Mouse (Mus musculus) lung, embryonic 15.5 days (tissue): ENCODE measurements around the gene Pom121. TPM values are rescaled to one million over a fixed set of nuclear protein-coding genes. Genes with fewer than 3 reads are reported as not detected.

Source experiments
- ATAC-seq: fragments of 200-750 bp; cut with Nextera tagmentation; 2 replicates; pipeline ENCODE4 v1.8.0; 2017; ENCODE audit warnings: moderate number of reproducible peaks, borderline replicate concordance; ENCODE audit not compliant: low FRiP score, low TSS enrichment; ENCODE audit errors: extremely low read depth
- H3K27ac ChIP-seq: fragments of 300-500 bp; sonication (generic); 2 replicates; pipeline ENCODE4 v1.5.1; 2015; ENCODE audit warnings: moderate library complexity, mild to moderate bottlenecking, inconsistent platforms
- H3K27me3 ChIP-seq: fragments of 300-500 bp; sonication (generic); 2 replicates; pipeline ENCODE4 v1.6.1; 2015; ENCODE audit warnings: inconsistent platforms
- H3K36me3 ChIP-seq: fragments of 300-500 bp; sonication (generic); 2 replicates; pipeline ENCODE4 v1.6.1; 2015; ENCODE audit warnings: inconsistent platforms
- H3K4me1 ChIP-seq: fragments of 300-500 bp; sonication (generic); 2 replicates; pipeline ENCODE4 v1.6.1; 2015; ENCODE audit warnings: inconsistent platforms
- H3K4me2 ChIP-seq: fragments of 300-500 bp; sonication (generic); 2 replicates; pipeline ENCODE4 v1.6.1; 2015; ENCODE audit warnings: inconsistent platforms, mild to moderate bottlenecking, moderate library complexity
- H3K4me3 ChIP-seq: fragments of 300-500 bp; sonication (generic); 2 replicates; pipeline ENCODE4 v1.5.1; 2015; ENCODE audit warnings: mild to moderate bottlenecking, inconsistent platforms
- H3K9ac ChIP-seq: fragments of 300-500 bp; sonication (generic); 2 replicates; pipeline ENCODE4 v1.6.1; 2015; ENCODE audit warnings: inconsistent platforms
- H3K9me3 ChIP-seq: fragments of 300-500 bp; sonication (generic); 2 replicates; pipeline ENCODE4 v1.6.1; 2016; ENCODE audit warnings: inconsistent platforms
- WGBS: fragments of 180-500 bp; shearing (Covaris S2); methylation state at CpG from one replicate; pipeline ENCODE4 v1.1.7; 2015; 5-methylcytosine and 5-hydroxymethylcytosine counted together
- polyA plus RNA-seq: library from polyadenylated mRNA; unstranded; fragments of >200 nt; fragmentation: Nextera tagmentation; extraction: Ambion mirVana; gene quantifications from 2 replicates; pipeline ENCODE4 v1.2.1, GENCODE M21; 2015

The Pom121 gene
- polyA plus RNA-seq, 1 experiment from 2014 or later, result 12.8 TPM

GRCm38 (mm10) chr5:135367841-135368240, 26.5 kb downstream of the Pom121 start:
- no peak overlapping the region for H3K4me3 ChIP-seq
- no peak for ATAC-seq
- no peaks in the 10 kb centered on the region for H3K27me3 ChIP-seq
- no peak overlapping the region for H3K4me2 ChIP-seq
- H3K36me3 ChIP-seq, result peaks cover 12% of the 10 kb centered on the region; the same call in 1 of the 2 replicates
- WGBS, result 49% methylated on average over 6 of the region's 6 CpGs
- no peak overlapping the region for H3K27ac ChIP-seq
- H3K4me1 ChIP-seq, result peaks cover 15% of the 10 kb centered on the region
- no peaks in the 10 kb centered on the region for H3K9me3 ChIP-seq
- H3K9ac ChIP-seq, result no peak overlapping the region

GRCm38 (mm10) chr5:135363540-135363939, 30.8 kb downstream of the Pom121 start:
- H3K9ac ChIP-seq, result no peak overlapping the region
- H3K4me1 ChIP-seq, result no peaks in the 10 kb centered on the region
- 21% methylated on average over 12 of the region's 12 CpGs for WGBS
- H3K4me3 ChIP-seq, result no peak overlapping the region
- ATAC-seq, result no peak
- H3K27me3 ChIP-seq, result no peaks in the 10 kb centered on the region
- H3K9me3 ChIP-seq, result no peaks in the 10 kb centered on the region
- H3K36me3 ChIP-seq, result no peaks in the 10 kb centered on the region
- H3K27ac ChIP-seq, result no peak overlapping the region
- H3K4me2 ChIP-seq, result no peak overlapping the region

GRCm38 (mm10) chr5:135362572-135362971, 31.8 kb downstream of the Pom121 start:
- 81% methylated on average over 3 of the region's 3 CpGs for WGBS
- H3K27me3 ChIP-seq, result no peaks in the 10 kb centered on the region
- H3K36me3 ChIP-seq, result no peaks in the 10 kb centered on the region
- H3K27ac ChIP-seq, result no peak overlapping the region
- no peak for ATAC-seq
- no peak overlapping the region for H3K4me2 ChIP-seq
- no peaks in the 10 kb centered on the region for H3K4me1 ChIP-seq
- no peaks in the 10 kb centered on the region for H3K9me3 ChIP-seq
- no peak overlapping the region for H3K9ac ChIP-seq
- no peak overlapping the region for H3K4me3 ChIP-seq

- Histone ChIP-seq H3K4me2 (no peak overlapping the region), H3K27ac (no peak overlapping the region), H3K4me1 (no peaks in the 10 kb centered on the region), H3K36me3 (no peaks in the 10 kb centered on the region), H3K27me3 (no peaks in the 10 kb centered on the region), H3K4me3 (no peak overlapping the region), H3K9me3 (no peaks in the 10 kb centered on the region), H3K9ac (no peak overlapping the region)
- ATAC-seq, result no peak
- 77% methylated on average over 2 of the region's 2 CpGs for WGBS
These were observed 34.6 kb downstream of the Pom121 start for GRCm38 (mm10) chr5:135359772-135360171.

- H3K36me3 ChIP-seq, result no peaks in the 10 kb centered on the region
- no peak overlapping the region for H3K4me2 ChIP-seq
- no peaks in the 10 kb centered on the region for H3K9me3 ChIP-seq
- no peak overlapping the region for H3K4me3 ChIP-seq
- WGBS, result 82% methylated on average over 2 of the region's 2 CpGs
- no peak overlapping the region for H3K27ac ChIP-seq
- H3K4me1 ChIP-seq, result no peaks in the 10 kb centered on the region
- ATAC-seq, result peak; percentile 75; the same call in 1 of the 2 replicates
- H3K9ac ChIP-seq, result no peak overlapping the region
- H3K27me3 ChIP-seq, result peaks cover 14% of the 10 kb centered on the region
These were observed 36.8 kb downstream of the Pom121 start for GRCm38 (mm10) chr5:135357556-135357955.

- H3K4me2 ChIP-seq, result no peak overlapping the region
- no peaks in the 10 kb centered on the region for H3K36me3 ChIP-seq
- no peaks in the 10 kb centered on the region for H3K4me1 ChIP-seq
- H3K9ac ChIP-seq, result no peak overlapping the region
- no peak overlapping the region for H3K27ac ChIP-seq
- WGBS, result 21% methylated on average over 1 of the region's 1 CpGs
- H3K9me3 ChIP-seq, result no peaks in the 10 kb centered on the region
- no peak for ATAC-seq
- no peak overlapping the region for H3K4me3 ChIP-seq
- H3K27me3 ChIP-seq, result peaks cover 14% of the 10 kb centered on the region
These were observed 38.3 kb downstream of the Pom121 start for GRCm38 (mm10) chr5:135356090-135356489.

GRCm38 (mm10) chr5:135353564-135353963, 40.8 kb downstream of the Pom121 start:
- no peaks in the 10 kb centered on the region for H3K36me3 ChIP-seq
- H3K27ac ChIP-seq, result no peak overlapping the region
- ATAC-seq, result no peak
- H3K9ac ChIP-seq, result no peak overlapping the region
- H3K4me2 ChIP-seq, result no peak overlapping the region
- WGBS, result 16% methylated on average over 20 of the region's 20 CpGs
- H3K4me1 ChIP-seq, result no peaks in the 10 kb centered on the region
- H3K27me3 ChIP-seq, result peaks cover 14% of the 10 kb centered on the region
- no peaks in the 10 kb centered on the region for H3K9me3 ChIP-seq
- H3K4me3 ChIP-seq, result no peak overlapping the region

GRCm38 (mm10) chr5:135352995-135353394, 41.4 kb downstream of the Pom121 start, which contains the start of gene Trim50:
TSS of gene Trim50 (plus strand) at chr5:135353295.
- no peaks in the 10 kb centered on the region for H3K4me1 ChIP-seq
- no peaks in the 10 kb centered on the region for H3K36me3 ChIP-seq
- no peaks in the 10 kb centered on the region for H3K9me3 ChIP-seq
- H3K9ac ChIP-seq, result no peak within 1 kb of the TSS
- peaks cover 14% of the 10 kb centered on the region for H3K27me3 ChIP-seq
- no peak within 1 kb of the TSS for H3K4me2 ChIP-seq
- no peak for ATAC-seq
- H3K27ac ChIP-seq, result no peak within 1 kb of the TSS
- H3K4me3 ChIP-seq, result no peak within 1 kb of the TSS
- WGBS, result 48% methylated on average over 9 of the region's 9 CpGs

GRCm38 (mm10) chr5:135351606-135352005, 42.7 kb downstream of the Pom121 start:
- Histone ChIP-seq H3K4me2 (no peak overlapping the region), H3K9me3 (no peaks in the 10 kb centered on the region), H3K4me1 (no peaks in the 10 kb centered on the region), H3K9ac (no peak overlapping the region), H3K27ac (no peak overlapping the region), H3K4me3 (no peak overlapping the region), H3K27me3 (peaks cover 14% of the 10 kb centered on the region), H3K36me3 (no peaks in the 10 kb centered on the region)
- 76% methylated on average over 13 of the region's 13 CpGs for WGBS
- ATAC-seq, result no peak

- WGBS, result 89% methylated on average over 35 of the region's 35 CpGs
- Histone ChIP-seq H3K27ac (no peak within 1 kb of the TSS), H3K9me3 (no peaks in the 10 kb centered on the region), H3K9ac (no peak within 1 kb of the TSS), H3K27me3 (peaks cover 14% of the 10 kb centered on the region), H3K4me3 (no peak within 1 kb of the TSS), H3K36me3 (no peaks in the 10 kb centered on the region), H3K4me2 (no peak within 1 kb of the TSS), H3K4me1 (no peaks in the 10 kb centered on the region)
- ATAC-seq, result no peak
These were observed 44.5 kb downstream of the Pom121 start, which contains the start of gene Fkbp6 for GRCm38 (mm10) chr5:135349862-135350261. TSS of gene Fkbp6 (minus strand) at chr5:135350044.

- Histone ChIP-seq H3K9me3 (no peaks in the 10 kb centered on the region), H3K36me3 (no peaks in the 10 kb centered on the region), H3K27me3 (no peaks in the 10 kb centered on the region), H3K9ac (no peak overlapping the region), H3K27ac (no peak overlapping the region), H3K4me3 (no peak overlapping the region), H3K4me2 (no peak overlapping the region), H3K4me1 (no peaks in the 10 kb centered on the region)
- ATAC-seq, result no peak
- WGBS, result 60% methylated on average over 4 of the region's 4 CpGs
These were observed 46.8 kb downstream of the Pom121 start for GRCm38 (mm10) chr5:135347511-135348011.

GRCm38 (mm10) chr5:135346430-135346829, 47.9 kb downstream of the Pom121 start:
- H3K4me3 ChIP-seq, result no peak overlapping the region
- H3K9me3 ChIP-seq, result no peaks in the 10 kb centered on the region
- no peak overlapping the region for H3K27ac ChIP-seq
- H3K4me1 ChIP-seq, result no peaks in the 10 kb centered on the region
- H3K27me3 ChIP-seq, result no peaks in the 10 kb centered on the region
- 17% methylated on average over 1 of the region's 1 CpGs for WGBS
- H3K4me2 ChIP-seq, result no peak overlapping the region
- no peaks in the 10 kb centered on the region for H3K36me3 ChIP-seq
- no peak for ATAC-seq
- H3K9ac ChIP-seq, result no peak overlapping the region

GRCm38 (mm10) chr5:135345989-135346388, 48.4 kb downstream of the Pom121 start:
- Histone ChIP-seq H3K27me3 (no peaks in the 10 kb centered on the region), H3K36me3 (no peaks in the 10 kb centered on the region), H3K9ac (no peak overlapping the region), H3K4me1 (no peaks in the 10 kb centered on the region), H3K4me3 (no peak overlapping the region), H3K27ac (no peak overlapping the region), H3K9me3 (no peaks in the 10 kb centered on the region), H3K4me2 (no peak overlapping the region)
- WGBS, result 77% methylated on average over 7 of the region's 7 CpGs
- ATAC-seq, result no peak
